Mouse (Mus musculus) regulatory T cell (primary cell): ENCODE measurements around the gene 4921507P07Rik.

Source experiments
- in situ Hi-C: fragments of 300-600 bp; cut with MboI, MseI; formaldehyde crosslinking; loops from one replicate; pipeline ENCODE4 v1.15.1; 2025; ENCODE audit warnings: high pct_unique_total_duplicates

4921507P07Rik gene

DNA sequence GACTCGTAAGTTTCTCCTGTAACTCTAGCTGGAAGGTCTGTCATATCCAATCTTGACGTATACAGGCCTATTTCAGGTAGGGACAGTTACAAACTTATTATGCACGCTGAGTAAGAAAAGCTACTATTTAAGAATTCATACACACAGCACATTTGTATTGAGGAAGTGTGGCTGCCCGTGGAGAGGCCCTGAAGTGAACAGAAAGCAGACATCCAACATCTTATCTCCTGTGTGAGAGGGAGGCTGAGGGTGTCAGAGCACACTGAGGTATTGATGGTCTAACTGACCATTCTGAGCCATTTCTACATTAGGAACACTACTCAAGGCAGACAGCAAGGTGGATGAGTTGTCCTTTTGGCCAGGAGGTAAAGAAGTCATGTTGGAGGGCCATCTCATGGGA lies 37.6 kb downstream of the 4921507P07Rik start:
- in situ Hi-C loops = loop anchor here (10.0 kb wide), 1 partner anchor 1914 kb away; the partner anchor contains the start of gene Gimap8

GRCm38 (mm10) chr6:50557566-50557965 lies 38.9 kb downstream of the 4921507P07Rik start:
- in situ Hi-C loops = loop anchor here (10.0 kb wide), 1 partner anchor 1913 kb away; the partner anchor contains the start of gene Gimap8

GRCm38 (mm10) chr6:50554223-50554622 lies 42.2 kb downstream of the 4921507P07Rik start:
- in situ Hi-C loops = loop anchor here (10.0 kb wide), 1 partner anchor 1909 kb away; the partner anchor contains the start of gene Gimap8

DNA sequence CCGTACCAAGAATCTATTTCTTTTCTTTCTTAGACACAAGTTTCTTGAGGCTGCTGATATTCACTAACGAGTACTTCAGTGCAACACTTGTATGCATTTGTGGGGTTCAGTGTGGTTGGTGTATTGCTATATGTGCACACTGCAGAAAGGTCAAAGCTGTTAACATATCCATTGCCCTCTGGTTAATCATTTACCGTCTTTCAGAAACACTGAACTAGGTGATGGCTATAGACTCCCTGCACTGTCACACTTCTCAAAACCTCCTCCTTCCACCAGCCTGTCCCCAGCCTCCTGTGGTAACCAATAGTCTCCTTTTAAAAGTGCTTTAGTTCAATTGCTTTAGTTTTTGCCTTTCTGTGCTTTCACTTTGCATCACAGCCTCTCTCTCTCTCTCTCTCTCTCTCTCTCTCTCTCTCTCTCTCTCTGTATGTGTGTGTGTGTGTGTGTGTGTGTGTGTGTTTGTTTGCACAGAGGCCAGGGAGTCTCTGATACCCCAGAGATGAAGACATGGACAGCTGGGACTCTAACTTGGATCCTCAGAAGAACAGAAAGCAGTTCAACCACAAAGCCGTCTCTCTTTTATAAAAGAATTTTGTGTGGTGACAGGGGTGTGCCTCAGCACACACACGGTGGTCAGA lies 43.4 kb downstream of the 4921507P07Rik start:
- in situ Hi-C loops = loop anchor here (10.0 kb wide), 1 partner anchor 1908 kb away; the partner anchor contains the start of gene Gimap8

DNA sequence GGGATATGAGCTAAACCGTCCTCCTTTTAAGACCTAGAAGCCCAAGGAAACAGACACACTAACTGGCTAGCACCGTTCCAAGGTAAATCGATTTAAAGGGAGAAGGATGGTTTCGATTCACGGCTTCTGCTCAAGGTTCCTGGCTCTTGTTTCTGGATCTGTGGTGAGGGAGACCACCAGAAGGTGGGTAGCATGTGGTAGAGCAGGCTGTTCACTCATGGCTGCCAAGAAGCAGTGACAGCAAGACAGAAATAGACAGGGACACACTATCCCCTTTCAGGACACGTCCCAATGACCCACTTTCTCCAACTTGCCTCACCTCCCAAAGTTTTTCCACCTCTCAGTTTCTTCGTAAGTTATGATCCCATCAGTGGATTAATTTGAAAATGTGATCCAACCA lies 46.6 kb downstream of the 4921507P07Rik start:
- in situ Hi-C loops = loop anchor here (10.0 kb wide), 1 partner anchor 1905 kb away; the partner anchor contains the start of gene Gimap8

DNA sequence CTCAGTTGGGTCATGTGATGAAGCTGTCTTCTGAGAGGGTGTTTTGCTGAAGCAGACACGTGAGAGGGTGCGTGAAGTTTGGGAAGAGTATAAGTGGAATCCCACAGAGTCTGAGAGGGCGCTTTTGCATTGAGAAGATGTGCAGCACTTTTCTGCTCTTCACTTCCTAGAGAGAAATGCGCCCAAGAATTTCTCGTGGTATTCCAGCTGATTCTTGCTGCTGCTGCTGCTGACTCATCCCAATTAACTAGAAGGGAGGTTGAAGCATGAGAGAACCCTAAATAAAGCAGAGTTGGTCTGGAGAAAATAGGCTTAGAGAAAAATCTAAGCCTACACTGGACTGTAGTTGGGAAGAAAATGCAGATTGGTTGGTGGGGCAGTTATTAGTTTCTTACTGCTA lies 47.4 kb downstream of the 4921507P07Rik start:
- in situ Hi-C loops = no loop called here

- in situ Hi-C loops = no loop called here
Measured at GRCm38 (mm10) chr6:50545412-50546043, 50.9 kb downstream of the 4921507P07Rik start.

- in situ Hi-C loops = no loop called here
Measured at GRCm38 (mm10) chr6:50542535-50542934, 53.9 kb downstream of the 4921507P07Rik start.

- in situ Hi-C loops = loop anchor here (5.0 kb wide), 1 partner anchor 232 kb away; no protein-coding TSS in a partner anchor
Measured at GRCm38 (mm10) chr6:50539641-50540040, 56.8 kb downstream of the 4921507P07Rik start.

DNA sequence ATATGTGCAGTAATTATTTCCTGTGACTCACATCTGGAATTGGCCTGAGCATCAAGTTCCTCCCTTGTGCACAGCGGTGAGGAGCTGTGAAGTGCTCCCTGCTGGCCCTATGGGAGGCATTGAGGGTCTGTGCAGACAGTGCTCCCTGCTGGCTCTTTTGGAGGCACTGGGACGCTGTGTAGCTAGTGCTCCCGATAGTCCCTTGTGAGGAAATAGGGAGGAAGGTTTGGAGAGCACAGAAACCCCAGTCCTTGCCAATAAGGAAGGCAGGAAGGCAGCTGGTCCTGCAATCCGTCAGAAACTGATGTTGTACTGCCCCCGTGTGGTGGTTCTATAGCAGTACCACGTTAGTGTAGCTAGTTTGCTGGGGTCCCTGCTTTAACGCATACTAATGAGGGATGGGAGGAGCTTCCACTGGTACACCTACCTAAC lies 60.0 kb downstream of the 4921507P07Rik start:
- in situ Hi-C loops = loop anchor here (5.0 kb wide), 1 partner anchor 229 kb away; no protein-coding TSS in a partner anchor

DNA sequence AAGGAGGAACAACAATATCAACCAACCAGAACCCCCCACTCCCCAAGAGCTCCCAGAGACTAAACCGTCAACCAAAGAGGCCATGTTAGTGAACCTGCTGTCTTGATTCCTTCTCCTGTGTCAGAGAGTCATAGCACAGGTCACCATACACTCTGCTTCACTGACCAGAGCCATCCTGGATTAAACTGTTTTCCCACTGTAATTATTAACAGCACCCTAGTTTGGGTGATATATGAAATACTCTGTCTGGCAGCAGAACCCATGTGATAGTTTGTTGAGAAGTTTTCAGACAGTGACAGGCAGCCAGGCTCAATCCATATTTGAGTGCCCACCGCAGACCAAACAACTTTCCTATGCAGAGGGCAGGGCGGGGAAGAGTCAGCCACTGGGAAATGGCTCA lies 61.1 kb downstream of the 4921507P07Rik start:
- in situ Hi-C loops = loop anchor here (5.0 kb wide), 1 partner anchor 228 kb away; no protein-coding TSS in a partner anchor

- in situ Hi-C loops = no loop called here
Measured at GRCm38 (mm10) chr6:50531920-50532319, 64.5 kb downstream of the 4921507P07Rik start.

DNA sequence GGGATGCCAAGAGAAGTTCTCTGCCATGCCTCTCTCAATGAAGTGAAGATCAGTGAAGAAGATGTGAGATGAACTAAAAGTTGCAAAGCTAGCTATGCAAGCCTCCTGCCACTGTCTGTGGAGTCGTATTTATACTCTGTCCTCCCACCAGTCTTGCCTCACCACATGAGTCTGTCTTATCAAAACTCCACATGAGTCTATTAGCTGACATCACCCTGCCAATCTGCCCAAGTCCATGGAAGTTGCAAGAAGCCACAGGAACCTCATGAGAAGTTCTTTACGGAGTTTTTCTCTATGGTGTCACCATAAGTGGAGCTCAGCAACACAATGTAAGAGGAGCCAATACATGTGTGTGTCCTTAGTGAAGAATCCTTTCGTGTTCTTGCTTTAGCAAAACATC lies 65.4 kb downstream of the 4921507P07Rik start:
- in situ Hi-C loops = no loop called here

- in situ Hi-C loops = no loop called here
Measured at GRCm38 (mm10) chr6:50529194-50529593, 67.2 kb downstream of the 4921507P07Rik start.

- in situ Hi-C loops = no loop called here
Measured at GRCm38 (mm10) chr6:50527416-50527815, 69.0 kb downstream of the 4921507P07Rik start.

DNA sequence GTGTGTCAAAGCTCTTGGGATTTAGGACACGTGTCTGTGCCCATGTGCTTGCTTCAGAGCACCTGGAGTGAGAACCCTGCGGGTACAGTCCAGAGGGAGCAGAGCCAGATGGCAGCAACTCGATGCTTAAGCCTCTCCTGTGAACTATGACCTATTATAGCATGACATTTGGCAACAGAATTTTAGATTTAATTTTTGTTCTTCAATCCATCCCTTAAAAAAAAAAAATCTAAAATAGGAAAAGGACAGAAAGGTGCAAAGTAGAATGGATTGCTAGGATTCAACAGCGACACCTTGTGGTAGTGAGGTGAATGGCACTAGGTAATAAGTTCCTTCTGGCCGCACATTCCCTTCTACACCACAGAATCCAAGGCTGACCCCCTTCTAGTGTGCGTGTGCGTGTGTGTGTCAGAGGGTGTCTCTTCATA lies 69.8 kb downstream of the 4921507P07Rik start:
- in situ Hi-C loops = no loop called here

DNA sequence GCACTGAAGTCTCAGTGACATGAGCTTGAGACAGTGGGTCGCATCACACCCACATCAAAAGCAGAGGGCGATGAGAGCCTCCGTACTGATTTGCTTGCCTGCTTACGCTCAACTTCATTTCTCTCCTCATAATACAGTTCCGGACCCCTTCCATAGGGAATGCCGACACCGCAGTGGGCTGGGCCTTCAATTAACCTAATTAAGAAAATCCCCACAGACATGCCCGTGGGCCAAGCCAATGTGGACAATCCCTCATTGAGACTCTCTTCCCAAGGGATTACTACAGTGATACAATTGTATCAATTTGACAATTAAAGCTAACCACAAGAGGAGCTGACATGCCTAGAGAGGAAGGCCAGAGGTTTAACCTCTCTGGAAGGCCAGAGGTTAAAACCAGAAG lies 70.6 kb downstream of the 4921507P07Rik start:
- in situ Hi-C loops = no loop called here

GRCm38 (mm10) chr6:50524261-50524896 lies 72.1 kb downstream of the 4921507P07Rik start:
- in situ Hi-C loops = loop anchor here (5.0 to 25.0 kb wide), 2 partner anchors 67 to 1012 kb away; partner anchors contain the start of gene Osbpl3
